Mouse (Mus musculus) intestine, embryonic 14.5 days (tissue): ENCODE results near the gene Lamb3. TPM values are rescaled to one million over a fixed set of nuclear protein-coding genes. Genes with fewer than 3 reads are reported as not detected.

ENCODE experiments used
- ATAC-seq: fragments of 200-750 bp; cut with Nextera tagmentation; replicated peaks from 2 replicates; pipeline ENCODE4 v1.8.0; 2017; ENCODE audit warnings: low read depth, moderate number of reproducible peaks, moderate TSS enrichment, moderate library complexity; ENCODE audit not compliant: low FRiP score, low TSS enrichment
- DNase-seq: peaks from one replicate; pipeline ENCODE4 v3.0.0-alpha.2; 2018; ENCODE audit warnings: low spot score
- H3K27ac ChIP-seq: fragments of 300-500 bp; sonication (generic); 2 replicates; pipeline ENCODE4 v1.5.1; 2014; ENCODE audit warnings: low read depth, mild to moderate bottlenecking, control low read depth
- H3K27me3 ChIP-seq: fragments of 300-500 bp; sonication (generic); replicated peaks from 2 replicates; pipeline ENCODE4 v1.6.1; 2014; ENCODE audit warnings: low read length, control low read depth; ENCODE audit not compliant: control insufficient read depth, insufficient read depth
- H3K36me3 ChIP-seq: fragments of 300-500 bp; sonication (generic); 2 replicates; pipeline ENCODE4 v1.6.1; 2014; ENCODE audit warnings: low read length, control low read depth; ENCODE audit not compliant: control insufficient read depth, insufficient read depth
- H3K4me1 ChIP-seq: fragments of 300-500 bp; sonication (generic); replicated peaks from 2 replicates; pipeline ENCODE4 v1.6.1; 2014; ENCODE audit warnings: low read length, control low read depth, mixed read lengths; ENCODE audit not compliant: control insufficient read depth, insufficient read depth
- H3K4me2 ChIP-seq: fragments of 300-500 bp; sonication (generic); 2 replicates; pipeline ENCODE4 v1.6.1; 2014; ENCODE audit warnings: low read length
- H3K4me3 ChIP-seq: fragments of 300-500 bp; sonication (generic); 2 replicates; pipeline ENCODE4 v1.5.1; 2014; ENCODE audit warnings: low read depth, low read length, control low read depth, mixed read lengths
- H3K9ac ChIP-seq: fragments of 300-500 bp; sonication (generic); 2 replicates; pipeline ENCODE4 v1.6.1; 2014; ENCODE audit warnings: mild to moderate bottlenecking, low read length
- H3K9me3 ChIP-seq: fragments of 300-500 bp; sonication (generic); 2 replicates; pipeline ENCODE4 v1.6.1; 2016; ENCODE audit warnings: low read length, control low read depth; ENCODE audit not compliant: control insufficient read depth
- WGBS: fragments of 180-500 bp; shearing (Covaris S2); extraction: QIAGEN DNeasy Blood & Tissue Kit; methylation state at CpG from one replicate; pipeline ENCODE4 v1.1.7; 2014; 5-methylcytosine and 5-hydroxymethylcytosine counted together
- polyA plus RNA-seq: library from polyadenylated mRNA; unstranded; fragments of >200 nt; fragmentation: Nextera tagmentation; extraction: Ambion mirVana; gene quantifications from 2 replicates; pipeline ENCODE4 v1.2.1, GENCODE M21; 2014

The Lamb3 gene
- polyA plus RNA-seq, 1 experiment from 2014 or later: 4.0 TPM

DNA sequence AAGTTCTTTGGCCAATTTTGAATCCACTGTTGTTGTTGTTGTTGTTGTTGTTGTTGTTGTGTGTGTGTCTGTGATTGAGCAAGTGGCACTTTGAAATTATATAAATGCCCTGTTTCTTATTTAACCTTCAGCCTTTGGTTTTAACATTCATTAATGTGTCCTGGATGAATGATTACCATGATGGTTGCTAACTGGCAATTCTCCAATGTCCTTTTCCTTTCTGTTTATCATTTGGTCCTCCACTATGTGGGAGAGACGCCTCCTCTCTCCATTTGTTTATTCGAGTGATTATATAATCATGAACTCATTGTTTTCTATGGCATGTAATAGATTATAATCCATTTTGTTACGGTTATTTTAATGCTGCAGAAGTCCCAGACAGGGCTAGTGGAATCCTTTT, 23.0 kb downstream of the Lamb3 start:
- ATAC-seq (no peak), DNase-seq (no peak)
- no peaks in the 10 kb centered on the region for H3K27me3 ChIP-seq
- no peak overlapping the region; the same call in 1 of the 2 replicates for H3K27ac ChIP-seq
- H3K9ac ChIP-seq: no peak overlapping the region
- H3K4me1 ChIP-seq: peaks cover 13% of the 10 kb centered on the region; the same call in 1 of the 2 replicates
- H3K9me3 ChIP-seq: no peaks in the 10 kb centered on the region
- H3K36me3 ChIP-seq: no peaks in the 10 kb centered on the region
- WGBS: 58% methylated on average over 3 of the region's 3 CpGs
- H3K4me3 ChIP-seq: no peak overlapping the region
- H3K4me2 ChIP-seq: no peak overlapping the region

DNA sequence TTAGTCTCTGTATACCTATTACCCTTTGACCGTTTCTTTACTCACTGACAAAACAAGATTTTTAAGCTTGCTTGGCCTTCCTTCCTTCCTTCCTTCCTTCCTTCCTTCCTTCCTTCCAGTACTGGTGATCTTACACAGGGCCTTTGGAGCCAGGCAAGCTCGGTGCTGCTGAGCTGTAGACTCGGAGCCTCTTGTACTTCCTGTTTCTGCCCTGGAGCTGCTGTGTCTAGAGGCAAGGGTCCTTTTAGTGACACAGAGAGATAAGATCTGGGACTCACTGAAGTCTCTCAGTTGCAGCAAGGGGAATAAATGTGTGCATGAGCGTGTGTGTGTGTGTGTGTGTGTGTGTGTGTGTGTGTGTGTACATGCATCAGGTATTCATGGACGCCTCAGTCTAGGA, 23.4 kb downstream of the Lamb3 start:
- Histone ChIP-seq H3K27ac (no peak overlapping the region), H3K4me3 (no peak overlapping the region), H3K4me2 (no peak overlapping the region), H3K27me3 (no peaks in the 10 kb centered on the region), H3K4me1 (peaks cover 13% of the 10 kb centered on the region; the same call in 1 of the 2 replicates), H3K9ac (no peak overlapping the region), H3K9me3 (no peaks in the 10 kb centered on the region), H3K36me3 (no peaks in the 10 kb centered on the region)
- ATAC-seq: no peak
- DNase-seq: no peak
- 59% methylated on average over 5 of the region's 5 CpGs for WGBS

DNA sequence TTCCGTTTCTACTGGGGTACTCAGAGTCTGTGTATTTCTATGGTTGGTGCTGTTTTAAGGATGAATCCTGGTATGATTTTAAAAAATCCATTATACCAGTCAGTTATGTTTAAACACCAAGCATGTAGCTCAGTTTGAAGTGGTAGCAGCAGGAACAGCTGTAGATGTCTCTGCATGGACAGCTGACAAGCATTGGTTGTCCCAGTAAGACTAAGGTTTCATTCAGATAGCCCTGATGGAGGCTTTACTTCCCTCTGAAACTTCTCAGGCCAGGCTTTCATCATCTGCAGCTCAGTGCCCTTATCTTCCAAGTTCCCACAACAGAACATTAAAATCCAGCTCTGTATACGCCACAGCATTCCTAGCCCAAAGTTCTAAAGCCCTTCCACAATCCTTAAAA, 25.2 kb downstream of the Lamb3 start:
- Histone ChIP-seq H3K36me3 (no peaks in the 10 kb centered on the region), H3K4me1 (peaks cover 4% of the 10 kb centered on the region; the same call in 1 of the 2 replicates), H3K4me2 (no peak overlapping the region), H3K9ac (no peak overlapping the region), H3K27ac (no peak overlapping the region), H3K9me3 (no peaks in the 10 kb centered on the region), H3K27me3 (no peaks in the 10 kb centered on the region), H3K4me3 (no peak overlapping the region)
- 80% methylated on average over 2 of the region's 2 CpGs for WGBS
- DNase-seq (no peak), ATAC-seq (no peak)

DNA sequence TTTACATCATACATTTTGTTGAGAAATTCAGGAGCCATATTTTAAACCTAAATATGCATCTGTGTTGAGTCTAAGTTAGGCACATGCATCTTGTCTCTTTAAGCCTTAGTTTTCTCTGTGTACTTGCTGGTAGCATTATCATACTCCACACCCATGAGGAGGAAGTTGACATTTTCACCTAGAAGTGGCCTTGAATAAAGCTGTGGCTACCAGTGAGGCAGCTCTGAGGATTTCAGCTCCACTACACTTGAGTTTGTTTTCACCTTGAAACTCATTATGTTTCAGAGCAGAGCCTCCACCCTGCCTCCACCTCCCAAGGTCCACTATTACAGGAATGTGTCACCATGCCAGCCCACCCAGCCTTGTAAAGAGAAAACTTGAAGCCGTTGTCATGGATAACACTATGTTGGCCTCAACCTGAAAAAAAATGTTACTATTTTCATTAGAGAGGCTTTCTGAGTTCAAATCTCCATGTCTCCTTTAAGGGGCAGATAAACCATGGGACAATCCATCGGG, 26.7 kb downstream of the Lamb3 start:
- DNase-seq (no peak), ATAC-seq (no peak)
- no peaks in the 10 kb centered on the region for H3K36me3 ChIP-seq
- H3K27me3 ChIP-seq: no peaks in the 10 kb centered on the region
- H3K9ac ChIP-seq: no peak overlapping the region
- no peaks in the 10 kb centered on the region for H3K9me3 ChIP-seq
- WGBS: 95% methylated on average over 2 of the region's 2 CpGs
- no peak overlapping the region for H3K4me3 ChIP-seq
- no peak overlapping the region for H3K27ac ChIP-seq
- H3K4me1 ChIP-seq: peaks cover 4% of the 10 kb centered on the region; the same call in 1 of the 2 replicates
- no peak overlapping the region for H3K4me2 ChIP-seq

DNA sequence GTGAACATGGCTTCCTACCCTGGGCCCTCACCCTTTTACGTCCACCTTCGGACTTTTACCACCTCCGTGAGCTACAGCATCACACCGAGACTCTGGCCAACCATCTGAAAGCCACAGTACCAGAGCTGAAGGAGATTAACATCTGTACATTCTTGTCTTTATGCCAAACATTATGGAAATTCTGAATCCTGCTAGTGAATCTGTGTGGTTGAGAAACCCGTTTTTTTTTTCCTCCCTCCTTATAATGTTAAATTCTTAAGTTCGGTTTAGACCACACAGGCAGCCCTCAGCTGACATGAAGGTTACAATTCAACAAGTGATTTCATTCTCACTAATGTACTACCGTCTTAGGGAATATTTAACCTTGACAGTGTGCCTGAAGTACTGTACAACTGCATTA, 27.4 kb downstream of the Lamb3 start:
- no peaks in the 10 kb centered on the region for H3K27me3 ChIP-seq
- H3K4me1 ChIP-seq: peaks cover 4% of the 10 kb centered on the region; the same call in 1 of the 2 replicates
- H3K4me3 ChIP-seq: no peak overlapping the region
- H3K9ac ChIP-seq: no peak overlapping the region
- H3K27ac ChIP-seq: no peak overlapping the region
- ATAC-seq: no peak
- H3K4me2 ChIP-seq: no peak overlapping the region
- 64% methylated on average over 7 of the region's 7 CpGs for WGBS
- no peaks in the 10 kb centered on the region for H3K9me3 ChIP-seq
- no peaks in the 10 kb centered on the region for H3K36me3 ChIP-seq
- no peak for DNase-seq

DNA sequence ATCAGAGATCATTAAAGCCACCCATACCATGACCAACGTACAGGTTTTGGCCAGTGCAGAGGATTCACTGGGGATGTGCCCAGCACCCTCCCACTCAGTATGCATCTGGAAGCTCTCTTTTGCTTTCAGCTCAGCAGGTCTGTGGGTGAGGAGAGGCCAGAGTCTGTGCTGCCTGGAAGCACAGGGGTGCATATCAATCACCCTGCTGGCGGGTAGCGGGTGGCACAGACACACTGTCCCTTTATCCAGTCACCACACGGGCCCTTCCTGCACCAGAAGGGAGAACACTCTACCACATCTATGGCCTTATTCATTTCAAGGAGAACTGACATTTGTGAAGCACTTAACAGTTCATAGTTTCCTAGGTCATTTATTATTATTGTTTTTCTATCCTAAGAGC, 30.9 kb downstream of the Lamb3 start:
- H3K9ac ChIP-seq: no peak overlapping the region
- no peaks in the 10 kb centered on the region for H3K36me3 ChIP-seq
- H3K4me2 ChIP-seq: no peak overlapping the region
- no peak overlapping the region for H3K27ac ChIP-seq
- no peaks in the 10 kb centered on the region for H3K9me3 ChIP-seq
- no peaks in the 10 kb centered on the region for H3K27me3 ChIP-seq
- DNase-seq: no peak
- ATAC-seq: no peak
- WGBS: 53% methylated on average over 4 of the region's 4 CpGs
- no peak overlapping the region for H3K4me3 ChIP-seq
- no peaks in the 10 kb centered on the region for H3K4me1 ChIP-seq

DNA sequence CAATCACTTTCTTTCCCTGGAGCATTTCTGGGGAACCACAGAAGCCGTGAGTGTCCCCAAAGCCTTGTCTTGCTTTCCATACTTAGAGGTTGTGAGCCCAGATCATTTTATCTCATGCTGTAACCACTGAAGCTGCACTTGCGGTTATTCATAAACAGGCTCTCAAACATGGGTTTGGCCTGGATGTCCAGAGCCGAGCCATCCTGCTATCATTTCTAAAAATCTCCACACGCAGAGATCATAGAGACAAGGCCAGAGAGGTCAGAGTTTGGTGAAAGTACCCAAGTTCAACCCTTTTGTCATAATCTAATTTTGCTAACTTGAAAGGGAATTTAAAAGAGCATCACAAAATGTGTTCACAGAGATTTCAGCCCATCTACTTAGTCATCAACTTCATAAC, 33.9 kb downstream of the Lamb3 start:
- ATAC-seq (no peak), DNase-seq (no peak)
- Histone ChIP-seq H3K4me3 (no peak overlapping the region), H3K27me3 (no peaks in the 10 kb centered on the region), H3K9ac (no peak overlapping the region), H3K4me2 (no peak overlapping the region), H3K9me3 (no peaks in the 10 kb centered on the region), H3K4me1 (no peaks in the 10 kb centered on the region), H3K27ac (no peak overlapping the region), H3K36me3 (no peaks in the 10 kb centered on the region)
- WGBS: 87% methylated on average over 4 of the region's 4 CpGs

DNA sequence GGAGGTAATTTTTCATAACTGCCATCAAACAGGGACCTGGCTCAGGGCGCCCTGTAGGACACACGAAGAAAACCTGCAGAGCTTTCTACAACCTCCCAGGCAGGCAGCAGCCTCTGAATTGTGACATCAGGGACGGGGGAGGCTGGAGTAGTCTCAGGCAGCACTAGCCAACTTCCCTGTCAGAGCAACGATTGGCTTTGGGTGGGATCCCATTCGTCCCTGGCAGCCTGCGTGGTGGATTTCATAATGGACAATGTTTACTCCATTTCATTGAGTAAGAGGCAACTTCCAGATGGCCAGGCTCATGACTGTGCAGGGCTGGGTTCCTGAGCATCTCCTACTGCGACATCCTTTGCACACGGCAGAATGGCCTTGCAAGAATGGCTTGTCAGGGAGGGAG, 34.7 kb downstream of the Lamb3 start:
- H3K4me1 ChIP-seq: no peaks in the 10 kb centered on the region
- no peaks in the 10 kb centered on the region for H3K36me3 ChIP-seq
- ATAC-seq (0 out of 2 replicates have a peak, but pooled peaks have one; percentile 3), DNase-seq (no peak)
- no peak overlapping the region for H3K4me3 ChIP-seq
- no peak overlapping the region for H3K9ac ChIP-seq
- no peak overlapping the region for H3K27ac ChIP-seq
- H3K4me2 ChIP-seq: no peak overlapping the region
- 50% methylated on average over 8 of the region's 8 CpGs for WGBS
- no peaks in the 10 kb centered on the region for H3K9me3 ChIP-seq
- H3K27me3 ChIP-seq: no peaks in the 10 kb centered on the region

DNA sequence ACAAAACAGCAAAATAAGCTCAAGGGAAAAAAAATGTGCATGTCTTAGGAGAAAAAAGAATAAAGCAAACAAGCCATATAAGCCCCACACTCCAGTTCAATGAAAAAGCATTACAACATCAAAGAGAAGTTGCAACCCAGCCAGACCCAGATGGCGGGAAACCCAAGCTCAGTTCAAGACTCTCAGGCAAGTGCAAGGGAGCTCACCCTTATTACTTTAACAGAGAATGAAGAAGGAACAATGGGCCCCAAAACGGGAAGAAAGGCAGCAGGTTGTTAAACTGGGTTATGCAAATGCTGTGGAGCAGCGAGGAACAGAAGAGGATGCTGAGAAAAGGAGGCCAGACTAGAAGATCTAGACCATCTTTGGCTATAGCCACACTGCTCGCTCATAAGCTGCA, 35.4 kb downstream of the Lamb3 start:
- Histone ChIP-seq H3K4me2 (no peak overlapping the region), H3K27me3 (no peaks in the 10 kb centered on the region), H3K9me3 (no peaks in the 10 kb centered on the region), H3K9ac (no peak overlapping the region), H3K4me1 (no peaks in the 10 kb centered on the region), H3K27ac (no peak overlapping the region), H3K36me3 (no peaks in the 10 kb centered on the region), H3K4me3 (no peak overlapping the region)
- no peak for ATAC-seq
- DNase-seq: no peak
- WGBS: 76% methylated on average over 4 of the region's 4 CpGs
